Mouse (Mus musculus) splenic B cell, adult 2 months (primary cell): ENCODE measurements around the gene Akr1b8.
"Not testable (repeated sequence)": the region's sequence is repeated elsewhere in the genome, so short reads cannot be mapped to it uniquely, and the experiment has no call there.

Experiments used
- DNase-seq: peaks from one replicate; pipeline ENCODE4 v3.0.0-alpha.2; 2011; ENCODE audit warnings: low read depth, low spot score
- H3K27me3 ChIP-seq: 2 replicates; pipeline ENCODE4 v1.6.1; 2012; ENCODE audit warnings: mild to moderate bottlenecking, low read length, moderate library complexity, mixed read lengths; ENCODE audit not compliant: control insufficient read depth, poor library complexity, insufficient read depth, severe bottlenecking
- H3K36me3 ChIP-seq: 2 replicates; pipeline ENCODE4 v1.6.1; 2012; ENCODE audit warnings: mild to moderate bottlenecking, low read length, moderate library complexity, mixed read lengths; ENCODE audit not compliant: control insufficient read depth, poor library complexity, insufficient read depth, severe bottlenecking

Akr1b8 gene

GRCm38 (mm10) chr6:34367998-34368397 is 14.1 kb downstream of the Akr1b8 start:
- no peak for DNase-seq
- Histone ChIP-seq H3K36me3 (no peaks in the 10 kb centered on the region), H3K27me3 (no peaks in the 10 kb centered on the region)

- no peaks in the 10 kb centered on the region for H3K27me3 ChIP-seq
- no peak for DNase-seq
- no peaks in the 10 kb centered on the region for H3K36me3 ChIP-seq
Observed at GRCm38 (mm10) chr6:34370081-34370480, 16.2 kb downstream of the Akr1b8 start.

GRCm38 (mm10) chr6:34371700-34372351 is 17.9 kb downstream of the Akr1b8 start:
- peak; percentile 90 for DNase-seq
- no peaks in the 10 kb centered on the region for H3K36me3 ChIP-seq
- H3K27me3 ChIP-seq, result no peaks in the 10 kb centered on the region

- H3K36me3 ChIP-seq, result no peaks in the 10 kb centered on the region
- H3K27me3 ChIP-seq, result no peaks in the 10 kb centered on the region
- peak; percentile 60 for DNase-seq
Observed at GRCm38 (mm10) chr6:34373841-34374240, 19.9 kb downstream of the Akr1b8 start.

GRCm38 (mm10) chr6:34375888-34376287 is 22.0 kb downstream of the Akr1b8 start:
- not testable (repeated sequence) for H3K27me3 ChIP-seq, DNase-seq, H3K36me3 ChIP-seq

GRCm38 (mm10) chr6:34383401-34383800 is 29.5 kb downstream of the Akr1b8 start:
- no peak for DNase-seq
- H3K27me3 ChIP-seq, result no peaks in the 10 kb centered on the region
- H3K36me3 ChIP-seq, result peaks cover 2% of the 10 kb centered on the region; the same call in 1 of the 2 replicates

GRCm38 (mm10) chr6:34384110-34384661 is 30.3 kb downstream of the Akr1b8 start, which contains the start of gene Akr1b10:
Gene Akr1b10 (plus strand): TSS chr6:34384218.
- DNase-seq, result peak; percentile 60
- peaks cover 2% of the 10 kb centered on the region; the same call in 1 of the 2 replicates for H3K36me3 ChIP-seq
- H3K27me3 ChIP-seq, result no peaks in the 10 kb centered on the region

GRCm38 (mm10) chr6:34384701-34385370 is 30.9 kb downstream of the Akr1b8 start:
- DNase-seq, result no peak
- H3K36me3 ChIP-seq, result peaks cover 2% of the 10 kb centered on the region; the same call in 1 of the 2 replicates
- no peaks in the 10 kb centered on the region for H3K27me3 ChIP-seq

- H3K27me3 ChIP-seq, result no peaks in the 10 kb centered on the region
- H3K36me3 ChIP-seq, result peaks cover 15% of the 10 kb centered on the region
- DNase-seq, result no peak
Observed at GRCm38 (mm10) chr6:34388420-34389156, 34.7 kb downstream of the Akr1b8 start.

- no peak for DNase-seq
- Histone ChIP-seq H3K27me3 (no peaks in the 10 kb centered on the region), H3K36me3 (peaks cover 21% of the 10 kb centered on the region)
Observed at GRCm38 (mm10) chr6:34395897-34396296, 42.0 kb downstream of the Akr1b8 start.

- no peaks in the 10 kb centered on the region for H3K27me3 ChIP-seq
- peaks cover 14% of the 10 kb centered on the region for H3K36me3 ChIP-seq
- DNase-seq, result no peak
Observed at GRCm38 (mm10) chr6:34398431-34398830, 44.5 kb downstream of the Akr1b8 start.

GRCm38 (mm10) chr6:34399606-34400220 is 45.8 kb downstream of the Akr1b8 start:
- no peak for DNase-seq
- H3K27me3 ChIP-seq, result no peaks in the 10 kb centered on the region
- peaks cover 7% of the 10 kb centered on the region; the same call in 1 of the 2 replicates for H3K36me3 ChIP-seq

GRCm38 (mm10) chr6:34400696-34401095 is 46.8 kb downstream of the Akr1b8 start:
- no peak for DNase-seq
- 0 out of 2 replicates have a peak, but pooled peaks cover 5% of the 10 kb centered on the region for H3K36me3 ChIP-seq
- no peaks in the 10 kb centered on the region for H3K27me3 ChIP-seq

- no peaks in the 10 kb centered on the region for H3K27me3 ChIP-seq
- H3K36me3 ChIP-seq, result no peaks in the 10 kb centered on the region
- no peak for DNase-seq
Observed at GRCm38 (mm10) chr6:34406746-34407145, 52.8 kb downstream of the Akr1b8 start.
